Mouse (Mus musculus): ENCODE results near the gene Sptbn2.
A peak's percentile ranks its signal among the peaks of the same experiment; 100 is the strongest.

Sptbn2 gene

GRCm38 (mm10) chr19:4711098-4711600, at the start of gene Sptbn2:
Gene Sptbn2 (plus strand): TSS chr19:4711167.
- DNase-seq (ENCODE audit: low read depth, low spot score) = peak; percentile 95

DNA sequence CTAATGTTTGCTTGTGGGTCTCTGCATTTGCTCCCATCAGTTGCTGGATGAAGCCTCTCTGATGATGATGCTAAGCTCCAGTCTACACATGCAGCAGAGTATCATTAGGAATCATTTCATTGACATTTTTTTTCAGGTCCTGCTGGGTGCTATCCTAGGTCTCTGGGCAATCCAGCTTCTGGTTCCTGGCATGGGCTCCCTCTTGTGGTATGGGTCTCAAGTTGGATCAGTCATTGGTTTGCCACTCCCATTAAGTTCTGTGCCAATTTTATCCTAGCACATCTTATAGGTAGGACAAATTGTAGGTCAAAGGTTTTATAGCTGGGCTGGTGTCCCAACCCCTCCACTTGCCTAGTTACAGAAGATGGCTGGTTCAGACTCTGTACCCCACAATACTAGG, 44.2 kb upstream of the Sptbn2 start:
- DNase-seq (ENCODE audit: low read depth, low spot score) = peak; percentile 26

- no peak for DNase-seq (ENCODE audit: low read depth, low spot score)
These were observed 40.2 kb upstream of the Sptbn2 start for GRCm38 (mm10) chr19:4670776-4671175.

DNA sequence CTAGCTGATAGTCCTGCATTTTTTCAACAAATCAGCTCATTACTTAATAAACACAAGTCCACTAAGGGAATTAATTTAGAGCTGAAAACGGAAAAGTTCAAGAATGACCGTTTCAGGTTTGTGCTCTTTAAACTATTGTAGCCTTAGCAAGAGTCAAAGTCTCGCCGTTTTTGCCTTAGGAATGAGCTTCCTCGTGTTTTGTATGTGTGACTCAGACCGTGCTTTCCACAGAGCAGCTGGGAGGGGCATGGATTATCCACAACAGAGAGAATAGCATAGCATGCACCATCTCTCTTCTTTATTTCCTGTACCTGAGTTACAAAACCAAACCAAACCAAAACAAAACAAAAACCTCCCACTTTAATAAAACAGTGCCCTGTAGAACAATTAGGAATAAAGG, 38.6 kb upstream of the Sptbn2 start:
- peak; percentile 37 for DNase-seq (ENCODE audit: low read depth, low spot score)

DNA sequence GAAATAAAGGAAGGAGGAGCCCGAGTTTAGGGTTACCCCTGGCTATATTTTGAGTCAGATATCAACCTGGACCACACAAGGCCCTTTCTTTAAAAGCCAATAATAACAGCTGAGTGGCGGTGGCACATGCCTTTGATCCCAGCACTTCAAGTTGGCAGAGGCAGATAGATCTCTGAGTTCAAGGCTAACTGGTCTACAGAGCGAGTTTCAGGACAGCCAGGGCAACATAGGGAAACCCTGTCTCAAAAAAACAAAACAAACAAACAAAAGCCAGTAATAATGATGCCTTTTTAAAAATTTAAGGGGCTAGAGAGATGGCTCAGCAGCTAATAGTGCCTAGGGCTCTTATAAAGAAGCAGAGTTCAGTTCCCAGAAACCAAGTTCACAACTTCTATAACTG, 16.6 kb upstream of the Sptbn2 start:
- no peak for DNase-seq (ENCODE audit: low read depth, low spot score)

GRCm38 (mm10) chr19:4697121-4697520, 13.8 kb upstream of the Sptbn2 start:
- peak; percentile 80 for DNase-seq (ENCODE audit: low read depth, low spot score)

DNA sequence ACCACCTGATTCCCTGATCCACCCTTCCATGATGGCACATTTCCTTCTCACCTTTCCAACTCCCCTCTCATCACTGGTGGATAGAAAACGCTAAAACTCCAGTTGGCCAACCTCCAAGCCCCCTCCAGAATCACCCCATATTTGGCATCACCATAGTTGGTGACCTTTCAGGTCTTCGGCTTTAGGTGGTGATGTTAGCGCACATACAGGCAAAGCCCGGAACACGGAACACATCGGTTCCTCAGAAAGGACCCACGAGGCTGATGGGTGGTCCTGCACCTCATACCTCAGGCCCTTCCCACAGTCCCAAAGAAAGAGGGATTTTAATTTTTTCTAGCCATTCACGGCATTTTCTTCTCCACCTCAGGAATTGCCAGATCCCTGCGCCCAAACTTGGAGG, 13.2 kb upstream of the Sptbn2 start:
- DNase-seq (ENCODE audit: low read depth, low spot score) = no peak

DNA sequence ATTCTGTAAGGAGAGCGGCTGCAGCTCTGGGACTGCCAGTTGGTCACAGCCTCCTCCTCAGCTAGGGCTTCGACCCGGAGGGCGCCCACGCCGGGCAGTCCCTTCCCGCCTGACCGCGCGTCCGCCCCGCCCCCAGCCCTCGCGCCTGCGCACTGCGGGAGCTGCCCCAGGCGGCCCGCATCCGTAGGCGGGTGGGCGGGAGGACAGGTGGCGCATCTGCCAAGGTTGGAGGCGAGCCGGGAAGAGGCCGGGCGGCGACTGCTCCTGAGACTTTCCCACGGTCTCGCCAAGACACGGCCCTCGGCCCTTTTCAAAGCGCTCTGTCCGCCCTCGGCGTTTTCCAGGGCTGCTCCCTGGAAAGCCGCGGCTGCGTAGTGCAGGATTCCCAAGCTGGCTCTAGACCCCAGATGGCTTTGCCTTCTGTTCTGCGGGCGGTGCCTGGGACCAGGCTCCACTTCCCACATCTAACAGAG, 12.7 kb upstream of the Sptbn2 start, which contains the start of gene Gm960:
TSS of gene Gm960 (minus strand) at position 464 of the 473 bp plus-strand sequence.
- DNase-seq (ENCODE audit: low read depth, low spot score) = peak; percentile 93

DNA sequence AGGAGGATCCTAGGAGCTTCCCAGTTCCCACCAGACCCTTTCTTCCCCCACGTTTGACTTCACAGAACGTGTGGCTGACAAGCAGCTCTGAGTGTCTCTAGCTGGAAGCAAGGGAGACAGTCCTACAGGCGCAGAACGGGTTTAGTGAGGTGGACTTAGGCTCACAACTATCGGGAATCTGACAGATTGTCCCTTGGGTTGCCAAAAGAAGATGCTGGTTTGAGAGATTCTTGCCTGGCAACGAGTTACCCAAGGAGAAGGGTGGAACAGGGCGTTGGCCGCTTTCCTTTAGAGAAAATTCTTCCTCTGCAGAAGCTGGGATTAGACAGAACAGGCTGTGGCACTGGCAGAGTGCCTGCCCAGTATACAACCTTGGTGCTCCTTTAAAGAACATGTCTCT, 12.1 kb upstream of the Sptbn2 start:
- peak; percentile 85 for DNase-seq (ENCODE audit: low read depth, low spot score)

DNA sequence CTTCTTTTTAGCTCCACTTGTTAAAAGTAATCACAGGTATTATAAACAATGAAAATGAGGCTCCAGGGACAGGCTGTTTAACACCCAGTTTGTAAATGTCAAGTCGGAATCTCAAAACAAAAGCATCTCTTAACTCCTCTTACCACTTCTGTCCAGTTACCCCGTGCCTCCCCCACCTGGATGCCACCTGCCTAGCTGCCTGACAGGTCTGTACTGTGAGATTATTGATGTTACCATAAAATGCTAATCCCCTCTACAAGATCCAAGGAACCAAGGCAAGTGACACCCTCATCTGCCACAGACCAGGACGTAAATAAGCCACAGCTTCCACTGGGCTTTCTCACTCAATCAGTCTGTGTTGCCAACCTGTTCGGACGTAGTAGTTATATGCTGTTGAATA, 11.1 kb upstream of the Sptbn2 start:
- no peak for DNase-seq (ENCODE audit: low read depth, low spot score)

DNA sequence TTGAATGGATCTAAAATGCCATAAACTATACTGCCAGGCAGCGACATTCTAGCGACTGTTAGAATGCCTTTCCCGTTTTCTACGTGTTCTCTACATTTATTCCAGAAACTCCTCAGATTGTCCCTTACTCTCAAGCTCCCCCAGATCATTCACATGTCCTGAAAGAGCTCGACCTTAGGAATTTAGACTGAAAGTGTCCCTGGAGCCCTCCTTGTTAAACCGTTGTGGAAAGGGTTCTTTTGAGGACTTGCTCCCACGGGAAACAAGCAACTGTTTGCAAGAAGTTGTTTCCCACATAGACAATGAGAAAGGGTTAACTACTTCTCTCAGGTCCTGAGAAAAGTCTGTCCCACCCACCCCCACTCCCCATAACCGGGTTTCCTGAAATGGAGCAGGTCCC, 10.3 kb upstream of the Sptbn2 start:
- no peak for DNase-seq (ENCODE audit: low read depth, low spot score)

- DNase-seq (ENCODE audit: low read depth, low spot score) = peak; percentile 81
These were observed 9.7 kb upstream of the Sptbn2 start for GRCm38 (mm10) chr19:4701221-4701620.

DNA sequence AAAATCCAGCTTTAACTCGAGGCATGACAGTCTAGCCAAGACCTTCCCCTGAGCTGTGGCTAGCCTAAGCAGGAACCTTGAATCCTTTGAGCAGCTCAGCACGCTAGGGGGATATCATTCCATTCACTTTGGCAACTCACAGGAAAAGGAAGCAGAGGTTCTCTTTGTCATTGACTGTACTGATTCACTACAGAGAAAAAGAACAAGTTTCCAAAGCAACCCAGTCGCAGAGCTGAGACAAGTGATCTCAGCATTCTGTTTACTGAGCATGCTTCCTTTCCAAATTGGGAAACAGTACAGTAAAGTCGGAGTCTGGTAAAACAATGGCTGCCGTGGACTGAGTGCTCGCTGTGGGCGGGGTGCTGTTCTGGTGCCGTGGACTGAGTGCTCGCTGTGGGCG, 2.2 kb upstream of the Sptbn2 start:
- DNase-seq (ENCODE audit: low read depth, low spot score) = peak; percentile 69

GRCm38 (mm10) chr19:4711601-4712155, 711 bp downstream of the Sptbn2 start:
- DNase-seq (ENCODE audit: low read depth, low spot score) = no peak

- DNase-seq (ENCODE audit: low read depth, low spot score) = peak; percentile 65
These were observed 1.3 kb downstream of the Sptbn2 start for GRCm38 (mm10) chr19:4712156-4712780.

DNA sequence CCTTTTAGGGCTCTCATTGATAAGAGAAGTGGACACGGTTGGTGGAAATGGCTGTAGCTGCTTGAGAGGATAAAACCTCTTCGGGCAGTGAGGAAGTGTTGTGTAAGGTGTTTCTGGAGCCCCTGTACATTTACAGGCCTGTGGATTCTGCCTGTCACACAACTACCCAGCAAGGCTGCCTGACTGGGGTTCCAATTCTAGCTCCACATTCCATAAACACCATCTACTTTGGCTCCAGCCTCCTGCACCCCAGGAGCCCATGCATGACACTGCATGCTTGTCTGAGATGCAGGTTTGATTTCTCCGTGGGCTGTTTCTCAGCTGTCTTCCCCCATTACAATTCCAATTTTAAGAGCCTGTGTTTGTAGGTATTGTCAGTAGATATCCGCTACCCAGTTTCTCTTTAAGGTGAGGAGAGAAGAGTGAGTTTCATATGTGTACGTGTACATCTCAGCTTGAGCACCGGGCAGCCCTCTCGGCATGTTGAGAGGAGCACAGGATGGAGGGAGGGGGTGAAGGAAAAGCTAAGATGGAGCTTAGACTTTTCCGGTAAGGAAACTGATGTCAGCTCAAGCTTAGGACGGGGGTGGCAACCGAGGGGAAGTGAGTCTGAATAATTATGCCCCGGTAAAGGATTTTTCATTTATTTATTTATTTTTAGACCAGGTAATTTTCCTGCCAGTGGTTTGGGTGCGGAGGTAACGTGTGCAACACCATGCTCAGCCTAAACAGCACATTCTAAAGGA, 2.0 kb downstream of the Sptbn2 start:
- DNase-seq (ENCODE audit: low read depth, low spot score) = peak; percentile 64

- DNase-seq (ENCODE audit: low read depth, low spot score) = no peak
These were observed 2.9 kb downstream of the Sptbn2 start for GRCm38 (mm10) chr19:4713886-4714285.

DNA sequence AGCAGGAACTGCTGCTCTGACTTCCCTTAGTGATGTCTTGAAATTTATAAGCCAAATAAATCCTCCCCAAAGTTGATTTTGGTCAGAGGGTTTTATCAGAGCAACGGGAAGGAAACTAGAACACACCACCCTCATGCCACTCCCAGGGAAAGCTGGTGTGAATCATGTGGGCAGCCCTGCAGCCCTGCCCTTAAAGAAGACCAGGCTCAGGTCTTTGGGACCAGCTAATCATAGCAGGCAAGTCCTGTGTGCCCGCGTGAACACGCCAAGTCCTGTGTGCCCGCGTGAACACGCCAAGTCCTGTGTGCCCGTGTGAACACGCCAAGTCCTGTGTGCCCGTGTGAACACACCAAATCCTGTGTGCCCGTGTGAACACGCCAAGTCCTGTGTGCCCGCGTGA, 5.8 kb downstream of the Sptbn2 start:
- DNase-seq (ENCODE audit: low read depth, low spot score) = no peak

GRCm38 (mm10) chr19:4717281-4717680, 6.3 kb downstream of the Sptbn2 start:
- no peak for DNase-seq (ENCODE audit: low read depth, low spot score)

GRCm38 (mm10) chr19:4718716-4719115, 7.7 kb downstream of the Sptbn2 start:
- DNase-seq (ENCODE audit: low read depth, low spot score) = peak; percentile 75

DNA sequence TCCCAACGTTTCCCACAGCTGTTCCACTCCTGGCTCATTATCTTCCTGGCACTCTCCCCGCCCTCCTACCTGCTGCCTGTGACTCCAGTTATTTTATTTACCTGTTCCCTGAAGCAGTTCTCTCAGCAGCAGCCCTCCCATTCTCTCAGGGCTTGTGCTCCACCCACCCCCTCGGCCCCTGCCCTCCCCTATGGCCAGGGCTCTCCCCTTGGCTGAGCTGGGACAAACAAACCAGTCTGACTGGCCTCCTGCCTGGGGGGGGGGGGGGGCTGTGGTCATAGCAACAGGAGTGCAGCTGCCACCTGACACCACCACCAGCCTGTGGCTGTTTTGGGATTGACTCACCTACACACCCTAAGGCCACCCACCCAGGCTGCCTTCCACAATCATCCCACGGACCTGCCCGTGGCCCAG, 8.4 kb downstream of the Sptbn2 start:
- DNase-seq (ENCODE audit: low read depth, low spot score) = no peak

DNA sequence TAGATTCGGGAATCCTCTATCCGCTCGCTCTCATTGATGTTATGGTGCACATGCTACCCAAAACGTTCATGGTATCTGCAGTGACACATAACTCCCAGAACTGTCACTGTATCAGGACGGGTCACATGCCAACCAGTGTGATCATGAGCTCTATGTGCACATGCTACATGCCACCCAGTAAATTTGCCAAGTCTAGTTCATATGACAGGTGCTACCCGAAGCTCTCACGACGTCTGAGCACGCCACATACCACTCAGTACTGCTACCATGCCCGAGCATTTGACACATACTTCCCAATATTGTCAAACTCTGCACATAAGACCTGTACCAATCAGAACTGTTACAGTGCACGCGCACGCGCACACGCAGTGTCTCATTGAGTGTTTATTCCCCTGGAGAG, 9.1 kb downstream of the Sptbn2 start:
- DNase-seq (ENCODE audit: low read depth, low spot score) = no peak

All from brain, adult 2 months (tissue).